Mouse (Mus musculus) lung, postnatal 0 days (tissue): ENCODE measurements around the gene Wdr26. TPM values are rescaled to one million over a fixed set of nuclear protein-coding genes. Genes with fewer than 3 reads are reported as not detected.

Experiments
- ATAC-seq: fragments of 200-750 bp; cut with Nextera tagmentation; 2 replicates; pipeline ENCODE4 v1.8.0; 2017; ENCODE audit warnings: moderate library complexity
- DNase-seq: peaks from one replicate; pipeline ENCODE4 v3.0.0-alpha.2; 2016; ENCODE audit warnings: low spot score
- H3K27ac ChIP-seq: fragments of 300-500 bp; sonication (generic); 2 replicates; pipeline ENCODE4 v1.5.1; 2014; ENCODE audit warnings: antibody characterized with exemption, mild to moderate bottlenecking, low read length, mixed read lengths
- H3K27me3 ChIP-seq: fragments of 300-500 bp; sonication (generic); replicated peaks from 2 replicates; pipeline ENCODE4 v1.6.1; 2014; ENCODE audit warnings: low read length, mixed read lengths; ENCODE audit not compliant: insufficient read depth
- H3K36me3 ChIP-seq: fragments of 300-500 bp; sonication (generic); 2 replicates; pipeline ENCODE4 v1.6.1; 2014; ENCODE audit warnings: low read length, mixed read lengths; ENCODE audit not compliant: insufficient read depth
- H3K4me1 ChIP-seq: fragments of 300-500 bp; sonication (generic); 2 replicates; pipeline ENCODE4 v1.6.1; 2014; ENCODE audit warnings: antibody characterized with exemption, low read depth, low read length, mixed read lengths; ENCODE audit not compliant: insufficient read depth
- H3K4me2 ChIP-seq: fragments of 300-500 bp; sonication (generic); replicated peaks from 2 replicates; pipeline ENCODE4 v1.6.1; 2014; ENCODE audit warnings: low read depth, mild to moderate bottlenecking, low read length, moderate library complexity, mixed read lengths
- H3K4me3 ChIP-seq: fragments of 300-500 bp; sonication (generic); 2 replicates; pipeline ENCODE4 v1.5.1; 2014; ENCODE audit warnings: low read depth, low read length
- H3K9ac ChIP-seq: fragments of 300-500 bp; sonication (generic); replicated peaks from 2 replicates; pipeline ENCODE4 v1.6.1; 2014; ENCODE audit warnings: low read depth, mild to moderate bottlenecking
- H3K9me3 ChIP-seq: fragments of 300-500 bp; sonication (generic); 2 replicates; pipeline ENCODE4 v1.6.1; 2016; ENCODE audit warnings: low read length, mixed read lengths
- CTCF ChIP-seq: IDR thresholded peaks from 2 replicates; pipeline ENCODE4 v1.5.1; 2016; ENCODE audit warnings: antibody characterized with exemption, mild to moderate bottlenecking
- EP300 ChIP-seq: IDR thresholded peaks from 2 replicates; pipeline ENCODE4 v1.6.1; 2016; ENCODE audit warnings: antibody characterized with exemption, mild to moderate bottlenecking, control low read depth
- WGBS: fragments of 180-500 bp; shearing (Covaris S2); extraction: QIAGEN DNeasy Blood & Tissue Kit; methylation state at CpG from one replicate; pipeline ENCODE4 v1.1.7; 2014; 5-methylcytosine and 5-hydroxymethylcytosine counted together
- polyA plus RNA-seq: library from polyadenylated mRNA; unstranded; fragments of >200 nt; fragmentation: Nextera tagmentation; extraction: Ambion mirVana; gene quantifications from 2 replicates; pipeline ENCODE4 v1.2.1, GENCODE M21; 2015

Wdr26 gene
- polyA plus RNA-seq, 1 experiment from 2014 or later: 49.1 TPM

- TF ChIP-seq EP300 (no peak), CTCF (no peak)
- H3K4me3 ChIP-seq: no peak overlapping the region
- H3K27me3 ChIP-seq: no peaks in the 10 kb centered on the region
- no peak overlapping the region for H3K4me2 ChIP-seq
- no peaks in the 10 kb centered on the region for H3K4me1 ChIP-seq
- ATAC-seq (no peak), DNase-seq (no peak)
- H3K9me3 ChIP-seq: no peaks in the 10 kb centered on the region
- no peaks in the 10 kb centered on the region for H3K36me3 ChIP-seq
- H3K9ac ChIP-seq: no peak overlapping the region
- no peak overlapping the region for H3K27ac ChIP-seq
- 40% methylated on average over 1 of the region's 1 CpGs for WGBS
Observed at GRCm38 (mm10) chr1:181222041-181222440, 10.2 kb upstream of the Wdr26 start.

DNA sequence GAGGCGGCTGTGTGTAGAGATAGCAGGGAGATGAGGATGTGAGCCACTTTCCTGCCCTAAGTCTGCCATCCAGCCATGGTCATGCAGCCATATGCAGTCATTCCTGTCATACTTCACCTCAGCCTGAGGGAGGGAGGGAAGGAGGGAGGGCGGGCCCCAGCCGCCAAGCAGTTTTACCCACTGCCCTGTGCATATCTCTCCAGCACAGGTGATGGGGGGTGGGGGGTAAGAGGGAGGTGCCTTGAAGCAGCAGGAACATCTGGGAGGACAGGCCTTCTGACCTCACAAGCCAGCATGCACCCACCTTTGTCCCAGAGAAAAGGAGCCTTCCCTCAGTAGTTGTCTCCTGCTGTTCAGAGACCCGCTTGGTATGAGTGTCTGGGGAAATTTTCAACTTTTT lies 4.5 kb upstream of the Wdr26 start:
- Histone ChIP-seq H3K4me2 (no peak overlapping the region), H3K9me3 (no peaks in the 10 kb centered on the region), H3K27me3 (no peaks in the 10 kb centered on the region), H3K36me3 (no peaks in the 10 kb centered on the region), H3K4me3 (no peak overlapping the region), H3K9ac (no peak overlapping the region), H3K27ac (no peak overlapping the region), H3K4me1 (no peaks in the 10 kb centered on the region; the same call in 1 of the 2 replicates)
- ATAC-seq: no peak
- WGBS: 70% methylated on average over 4 of the region's 4 CpGs
- TF ChIP-seq CTCF (no peak), EP300 (no peak)
- DNase-seq: no peak

- Histone ChIP-seq H3K4me3 (no peak overlapping the region), H3K4me1 (no peaks in the 10 kb centered on the region; the same call in 1 of the 2 replicates), H3K36me3 (no peaks in the 10 kb centered on the region), H3K9ac (no peak overlapping the region), H3K4me2 (no peak overlapping the region), H3K9me3 (no peaks in the 10 kb centered on the region), H3K27me3 (no peaks in the 10 kb centered on the region), H3K27ac (no peak overlapping the region)
- 84% methylated on average over 8 of the region's 8 CpGs for WGBS
- TF ChIP-seq CTCF (no peak), EP300 (no peak)
- ATAC-seq (no peak), DNase-seq (no peak)
Observed at GRCm38 (mm10) chr1:181214296-181215035, 2.7 kb upstream of the Wdr26 start.

- Histone ChIP-seq H3K27me3 (no peaks in the 10 kb centered on the region), H3K9me3 (no peaks in the 10 kb centered on the region), H3K4me1 (no peaks in the 10 kb centered on the region; the same call in 1 of the 2 replicates), H3K4me2 (peak overlapping the region; percentile 78), H3K36me3 (no peaks in the 10 kb centered on the region), H3K4me3 (peak overlapping the region; percentile 99), H3K27ac (peak overlapping the region; percentile 98), H3K9ac (peak overlapping the region; percentile 98)
- no peak for TF ChIP-seq CTCF
- DNase-seq (peak; percentile 52), ATAC-seq (peak; percentile 47)
- WGBS: 0% methylated on average over 2 of the region's 72 CpGs
Observed at GRCm38 (mm10) chr1:181211403-181211919, 340 bp downstream of the Wdr26 start.

DNA sequence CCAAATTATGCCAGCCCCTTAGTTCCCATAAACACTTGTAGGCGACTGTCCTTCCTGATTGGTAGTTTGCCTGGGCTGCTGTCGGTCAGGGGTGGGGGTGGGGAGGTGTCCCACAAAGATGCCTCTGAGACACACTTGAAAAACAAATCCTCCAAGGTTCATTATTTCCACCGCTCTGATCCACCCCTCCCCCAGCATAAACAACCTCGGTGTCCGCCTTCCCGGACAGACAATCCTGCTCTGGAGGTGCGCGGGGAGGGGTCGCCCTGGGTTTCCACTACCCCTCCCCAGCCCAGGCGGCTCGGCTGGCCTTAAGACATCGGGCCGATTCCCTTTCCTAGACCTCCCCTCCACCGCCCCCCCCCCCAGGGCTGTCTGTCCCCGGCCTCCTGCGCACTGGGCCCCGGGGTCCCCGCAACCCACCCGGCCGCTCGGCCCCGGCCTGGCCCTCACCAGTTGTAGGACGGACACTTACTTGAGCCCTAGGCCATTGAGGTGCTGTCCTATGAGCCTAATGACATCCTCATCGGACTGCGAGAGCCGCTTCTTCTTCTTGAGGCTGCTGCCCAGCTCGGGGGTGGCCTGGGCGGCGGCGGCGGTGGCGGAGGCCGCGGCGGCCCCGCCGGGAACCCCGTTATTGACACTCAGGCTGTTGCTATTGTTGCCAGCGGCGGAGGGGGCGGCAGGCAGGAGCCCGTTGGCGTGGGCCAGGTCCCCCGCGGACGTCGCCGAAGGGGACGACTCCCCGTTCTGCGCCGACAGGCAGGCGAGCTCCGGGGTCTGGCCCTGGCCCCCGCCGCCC lies 999 bp downstream of the Wdr26 start:
- Histone ChIP-seq H3K27ac (peak overlapping the region; percentile 98), H3K4me3 (peak overlapping the region; percentile 99), H3K4me1 (no peaks in the 10 kb centered on the region; the same call in 1 of the 2 replicates), H3K9me3 (no peaks in the 10 kb centered on the region), H3K27me3 (no peaks in the 10 kb centered on the region), H3K9ac (peak overlapping the region; percentile 98), H3K4me2 (peak overlapping the region; percentile 78), H3K36me3 (no peaks in the 10 kb centered on the region)
- ATAC-seq: peak; percentile 18
- TF ChIP-seq CTCF (no peak), EP300 (no peak)
- WGBS: under 1% methylated on average over 48 of the region's 56 CpGs
- peak; percentile 73 for DNase-seq

DNA sequence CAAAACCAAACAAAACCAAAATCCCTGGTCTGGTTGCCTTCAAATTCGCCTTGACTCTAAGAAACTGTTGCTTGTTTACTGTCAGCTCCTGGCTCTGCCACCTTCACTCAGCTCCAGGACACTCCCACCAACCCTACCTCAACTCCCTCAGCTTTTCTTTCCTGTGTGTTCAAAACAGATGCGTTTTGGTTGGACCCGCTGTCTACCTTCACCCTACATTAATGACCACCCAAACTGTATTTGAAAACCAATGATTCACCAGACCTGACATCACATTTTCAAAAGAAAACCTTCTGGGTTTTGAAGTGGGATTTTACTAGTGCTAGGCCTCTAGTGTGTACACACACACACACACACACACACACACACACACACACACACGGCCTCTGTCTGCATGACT lies 1.7 kb downstream of the Wdr26 start:
- 8% methylated on average over 4 of the region's 4 CpGs for WGBS
- Histone ChIP-seq H3K9ac (peak overlapping the region; percentile 98), H3K4me2 (peak overlapping the region; percentile 78), H3K36me3 (peaks cover 4% of the 10 kb centered on the region; the same call in 1 of the 2 replicates), H3K9me3 (no peaks in the 10 kb centered on the region), H3K27ac (peak overlapping the region; percentile 98), H3K4me3 (peak overlapping the region; percentile 99), H3K27me3 (no peaks in the 10 kb centered on the region), H3K4me1 (no peaks in the 10 kb centered on the region; the same call in 1 of the 2 replicates)
- peak; percentile 41 for DNase-seq
- TF ChIP-seq EP300 (no peak), CTCF (no peak)
- no peak for ATAC-seq
